Mouse (Mus musculus) large intestine, adult 2 months (tissue): ENCODE measurements around the gene Olfr312. TPM values are rescaled to one million over a fixed set of nuclear protein-coding genes. Genes with fewer than 3 reads are reported as not detected.
A peak's percentile ranks its signal among the peaks of the same experiment; 100 is the strongest.
"Not testable (repeated sequence)": the region's sequence is repeated elsewhere in the genome, so short reads cannot be mapped to it uniquely, and the experiment has no call there.

Experiments
- DNase-seq: peaks from one replicate; pipeline ENCODE4 v3.0.0-alpha.2; 2012; ENCODE audit warnings: low read depth, low spot score
- WGBS: fragments of 180-500 bp; shearing (Covaris S2); methylation state at CpG from one replicate; pipeline ENCODE4 v1.1.7; 2018; 5-methylcytosine and 5-hydroxymethylcytosine counted together
- polyA plus RNA-seq: library from polyadenylated mRNA; depleted of rRNA; stranded (reverse); fragments of >200 nt; gene quantifications from 2 replicates; pipeline ENCODE4 v1.2.3, GENCODE M21; 2012; rRNA removed

The Olfr312 gene
- polyA plus RNA-seq: not detected in 2 replicates

DNA sequence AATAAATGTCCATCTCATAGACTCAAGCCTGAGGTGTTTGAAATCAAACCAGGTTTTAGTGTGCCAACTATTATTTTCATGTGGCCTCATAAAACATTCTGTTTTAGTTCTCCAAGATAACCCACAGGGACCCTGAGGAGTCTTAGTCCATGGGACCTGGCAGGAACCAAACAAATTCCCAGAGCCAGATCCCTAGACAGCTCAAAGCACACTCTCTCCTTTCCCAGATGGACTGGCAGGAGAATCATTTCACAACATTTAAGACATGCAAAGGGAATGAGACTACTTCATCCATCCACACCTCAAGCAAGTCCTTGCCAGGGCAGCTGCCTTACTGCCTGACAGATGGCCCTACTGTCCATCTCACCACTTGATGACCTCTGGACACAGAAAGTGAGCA is at the start of gene Olfr312:
TSS of gene Olfr312 (plus strand) at position 301 of the 400 bp plus-strand sequence.
- not testable (repeated sequence) for DNase-seq

DNA sequence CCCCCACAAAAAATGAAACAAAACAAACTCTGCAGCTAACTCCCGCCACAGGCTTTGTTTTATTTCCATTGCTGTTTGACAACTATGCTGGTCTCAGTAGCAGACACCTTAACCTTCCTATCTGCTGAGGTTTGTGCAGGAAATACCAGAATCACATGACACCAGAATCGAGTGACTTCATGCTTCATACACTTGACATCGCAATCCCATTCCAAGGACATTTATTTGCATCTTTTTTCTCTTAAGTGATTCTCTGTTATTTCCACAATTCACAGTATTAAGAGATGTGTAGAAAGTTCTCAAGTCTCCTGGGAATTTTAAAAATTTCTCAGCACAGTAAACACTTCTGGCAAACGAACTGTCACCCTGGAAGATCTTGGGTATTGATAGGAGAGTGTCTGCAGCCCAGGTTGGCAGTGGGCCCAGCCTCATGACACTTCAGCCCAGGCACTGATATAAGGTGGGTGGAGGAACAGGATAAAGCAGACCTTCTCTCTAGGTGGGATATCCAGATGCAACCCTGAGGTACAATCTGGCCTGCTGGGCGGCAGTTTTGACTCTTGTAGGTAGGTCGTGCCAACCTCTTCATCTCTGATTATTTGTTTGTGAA is 46.5 kb upstream of the Olfr312 start, which contains the start of gene Olfr314:
TSS of gene Olfr314 (plus strand) at position 473 of the 610 bp plus-strand sequence.
- 58% methylated on average over 6 of the region's 6 CpGs for WGBS
- no peak for DNase-seq

DNA sequence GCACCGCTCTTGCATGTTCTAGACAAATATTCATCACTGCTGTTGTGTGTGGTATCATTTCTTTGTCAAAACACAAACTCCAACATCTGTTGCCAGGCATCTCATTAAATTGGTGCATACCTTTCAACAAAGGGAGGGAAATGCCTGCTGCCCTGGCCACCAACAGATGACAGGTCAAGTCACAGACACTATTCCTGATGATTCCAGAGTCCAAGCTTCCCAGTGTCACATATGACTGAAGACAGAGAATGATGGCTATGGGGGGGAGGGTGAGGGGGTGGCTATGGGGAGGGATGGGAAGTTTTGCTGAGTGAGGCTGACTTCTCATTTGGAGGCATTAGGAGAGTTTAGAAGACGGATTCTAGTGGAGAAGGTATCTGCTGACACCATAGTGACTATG is 44.9 kb upstream of the Olfr312 start:
- DNase-seq: no peak
- WGBS: 83% methylated on average over 2 of the region's 2 CpGs

DNA sequence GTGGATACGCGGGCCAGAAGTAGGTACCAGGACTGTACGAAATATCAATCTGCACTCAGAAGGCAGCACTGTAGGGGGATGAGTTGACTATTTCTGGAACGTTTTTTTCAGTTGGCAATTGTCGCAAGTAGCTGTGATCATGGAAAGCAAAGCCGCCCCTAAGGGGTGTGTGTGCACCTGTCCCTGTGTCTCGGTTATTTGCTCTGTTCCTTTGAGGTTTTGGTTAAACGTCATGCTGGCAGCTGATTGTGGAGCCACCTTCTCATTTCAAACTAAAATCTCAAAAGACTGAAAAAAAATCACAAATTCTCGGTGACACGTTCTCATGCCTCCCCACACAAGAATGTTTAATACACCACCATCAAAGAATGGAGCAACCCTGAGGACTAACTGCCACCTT is 41.4 kb upstream of the Olfr312 start:
- 79% methylated on average over 10 of the region's 10 CpGs for WGBS
- no peak for DNase-seq

DNA sequence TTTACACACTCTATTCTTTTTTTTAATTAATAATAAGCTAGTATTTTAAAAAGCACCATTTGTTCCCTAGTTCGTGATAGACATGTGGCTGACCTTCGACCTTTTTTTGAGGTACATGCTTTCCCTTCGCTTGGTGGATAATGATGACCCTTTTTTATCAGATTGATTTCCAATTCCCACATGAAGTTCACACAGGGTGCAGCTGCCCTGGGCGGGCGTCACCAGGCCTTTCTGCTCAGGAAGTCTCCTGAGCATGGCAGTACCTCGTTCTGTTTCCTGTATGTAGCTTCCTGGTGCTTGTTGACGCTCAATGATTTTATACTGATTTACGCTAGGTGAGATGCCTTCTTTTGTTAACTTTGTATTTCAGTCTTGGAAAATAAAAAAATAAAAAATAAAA is 40.7 kb upstream of the Olfr312 start:
- no peak for DNase-seq

DNA sequence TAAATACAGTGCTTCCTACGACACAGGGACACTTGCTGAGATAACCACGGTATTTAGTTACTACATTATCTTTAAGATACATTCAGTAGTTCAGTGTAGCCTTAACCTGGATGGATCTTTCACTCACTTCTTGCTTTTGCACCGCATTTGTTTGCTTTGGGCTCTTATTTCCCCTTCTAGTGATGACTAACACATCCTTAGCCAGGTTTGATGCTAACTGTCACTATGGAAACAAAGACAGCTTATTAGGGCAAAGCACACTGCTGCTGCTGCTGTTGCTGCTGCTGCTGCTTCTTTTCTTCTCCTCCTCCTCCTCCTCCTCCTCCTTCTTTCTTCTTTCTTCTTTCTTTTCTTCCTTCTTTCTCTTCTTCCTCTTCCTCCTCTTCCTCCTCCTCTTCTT is 39.5 kb upstream of the Olfr312 start:
- no peak for DNase-seq
- WGBS: 16% methylated on average over 3 of the region's 3 CpGs

More for the DNA sequence above, 40.7 kb upstream of the Olfr312 start:
- WGBS: 65% methylated on average over 8 of the region's 8 CpGs

DNA sequence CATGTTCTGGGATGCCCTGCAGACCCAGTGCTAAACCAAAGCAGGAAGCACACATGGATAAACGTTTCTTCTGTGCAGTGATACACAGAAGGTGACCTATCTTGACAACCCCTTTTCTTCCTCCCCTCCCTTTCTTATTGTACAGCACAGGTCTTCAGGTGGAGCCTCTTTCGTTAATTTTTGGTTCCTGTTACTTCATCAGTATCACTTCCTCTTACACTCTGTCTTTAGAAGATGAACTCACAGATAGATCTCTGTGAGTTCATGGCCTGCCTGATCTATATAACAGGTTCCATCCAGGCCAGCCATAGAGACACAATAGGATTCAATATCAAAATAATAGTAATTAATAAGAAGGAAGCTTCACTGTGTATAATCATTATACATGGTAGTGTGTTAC is 39.0 kb upstream of the Olfr312 start:
- 34% methylated on average over 2 of the region's 2 CpGs for WGBS
- DNase-seq: no peak

DNA sequence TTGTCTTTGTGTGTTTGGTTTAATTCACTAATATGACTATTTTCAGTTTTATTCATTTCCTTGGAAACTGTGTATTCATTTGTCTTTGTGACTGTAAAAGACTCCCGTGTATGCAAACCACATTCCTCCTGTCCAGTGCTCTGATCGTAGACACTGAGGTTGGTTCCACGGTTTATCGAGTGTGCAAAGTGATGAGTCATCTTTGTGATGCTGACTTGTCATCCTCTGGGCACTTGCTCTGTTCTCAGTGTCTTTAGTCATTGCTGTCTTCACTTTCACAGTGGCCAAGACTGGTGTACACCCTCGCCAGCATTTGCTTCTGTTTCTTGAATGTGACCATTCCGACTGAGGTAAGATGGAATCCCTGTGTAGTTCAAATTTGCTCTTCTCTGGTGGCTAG is 38.4 kb upstream of the Olfr312 start:
- DNase-seq: no peak
- 62% methylated on average over 6 of the region's 6 CpGs for WGBS

DNA sequence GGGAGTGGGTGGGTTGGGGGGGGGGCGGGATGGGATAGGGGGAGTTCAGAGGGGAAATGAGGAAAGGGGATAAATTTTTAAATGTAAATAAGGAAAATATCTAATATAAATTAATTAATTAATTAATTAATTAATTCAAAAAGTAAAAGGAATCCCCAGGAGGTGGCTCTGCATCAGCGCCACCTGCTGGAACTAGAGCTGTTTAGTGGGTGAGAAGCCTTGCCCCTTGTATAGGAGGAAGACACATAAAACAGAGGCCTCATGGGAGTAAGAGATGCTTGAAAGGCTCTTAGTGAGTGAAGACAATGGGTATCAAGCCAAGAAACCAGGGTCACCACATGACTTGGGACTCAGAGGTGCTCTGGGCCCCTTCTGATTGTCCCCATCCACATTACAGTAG is 33.2 kb upstream of the Olfr312 start:
- no peak for DNase-seq
- WGBS: 86% methylated on average over 2 of the region's 2 CpGs

DNA sequence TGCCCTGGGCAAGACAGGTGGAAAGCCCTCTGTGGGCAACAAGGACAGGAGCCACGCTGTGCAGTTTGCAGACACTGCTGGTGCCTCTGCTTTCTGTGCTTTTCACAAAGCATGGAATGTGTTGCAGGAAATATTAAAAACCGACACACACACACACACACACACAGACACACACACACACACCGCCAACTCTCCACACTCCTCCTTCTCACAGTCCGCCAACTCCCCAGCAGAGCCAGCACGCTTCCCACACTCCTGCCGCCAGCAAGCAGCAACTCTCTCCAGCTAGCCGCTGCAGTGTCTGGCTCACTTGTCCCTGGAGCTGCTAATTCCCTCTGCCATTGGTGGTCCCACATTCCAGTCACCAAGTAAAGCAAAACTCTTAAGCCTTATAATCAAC is 32.2 kb upstream of the Olfr312 start:
- DNase-seq: no peak
- 68% methylated on average over 7 of the region's 7 CpGs for WGBS

DNA sequence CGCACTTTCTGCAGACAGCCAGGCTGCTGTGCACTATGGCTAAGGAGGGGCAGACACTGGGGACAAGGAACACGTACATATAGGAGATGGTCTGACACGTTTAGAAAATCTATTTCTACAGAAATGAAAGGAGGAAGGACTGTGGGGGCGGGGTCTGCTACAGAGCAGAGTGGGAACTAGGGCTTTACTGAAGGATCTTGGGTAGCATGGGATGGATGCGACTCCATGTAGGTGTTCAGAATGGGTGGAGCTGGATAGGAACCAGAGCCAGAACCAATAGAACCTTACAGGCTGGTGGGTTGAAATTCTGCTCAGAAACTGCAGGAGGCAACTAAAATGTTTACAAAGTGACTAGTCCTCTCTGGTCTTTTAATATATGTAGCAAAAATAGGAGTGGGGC is 29.3 kb upstream of the Olfr312 start:
- 67% methylated on average over 5 of the region's 5 CpGs for WGBS
- no peak for DNase-seq

DNA sequence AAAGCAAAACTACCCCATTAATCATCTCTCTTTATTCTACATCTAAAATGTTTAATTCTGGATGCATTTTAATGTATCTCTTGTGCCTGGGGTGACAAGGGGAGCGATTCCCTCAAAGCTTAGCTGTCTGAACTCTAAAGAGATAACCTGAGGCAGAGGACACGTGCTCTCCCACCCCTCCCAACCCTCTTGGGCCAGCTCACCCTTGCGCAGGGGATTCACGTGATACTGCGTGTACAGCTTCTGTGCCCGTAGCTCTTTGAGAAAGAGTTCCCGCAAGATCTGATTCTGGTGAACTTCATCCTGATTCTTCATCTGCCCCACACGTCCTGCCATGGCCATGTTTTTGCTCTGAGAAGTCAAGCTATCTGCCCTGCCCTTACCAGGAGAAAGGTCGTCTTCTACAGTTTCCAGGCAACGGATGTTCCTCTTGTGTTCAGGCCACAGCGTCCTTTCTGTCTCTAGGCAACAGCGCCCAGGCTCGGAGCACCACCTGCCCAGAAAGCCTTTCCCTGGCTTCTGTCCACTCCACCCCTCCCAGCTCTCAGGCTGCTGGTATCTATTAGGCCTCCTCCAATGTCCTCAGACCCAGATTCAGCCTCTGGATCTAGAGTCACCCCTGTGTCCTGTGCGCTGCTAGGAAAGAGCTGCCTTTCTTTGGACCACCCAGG is 27.3 kb upstream of the Olfr312 start, which contains the start of gene Fam183b:
TSS of gene Fam183b (minus strand) at position 403 of the 671 bp plus-strand sequence.
- WGBS: 17% methylated on average over 14 of the region's 14 CpGs
- peak; percentile 8 for DNase-seq

DNA sequence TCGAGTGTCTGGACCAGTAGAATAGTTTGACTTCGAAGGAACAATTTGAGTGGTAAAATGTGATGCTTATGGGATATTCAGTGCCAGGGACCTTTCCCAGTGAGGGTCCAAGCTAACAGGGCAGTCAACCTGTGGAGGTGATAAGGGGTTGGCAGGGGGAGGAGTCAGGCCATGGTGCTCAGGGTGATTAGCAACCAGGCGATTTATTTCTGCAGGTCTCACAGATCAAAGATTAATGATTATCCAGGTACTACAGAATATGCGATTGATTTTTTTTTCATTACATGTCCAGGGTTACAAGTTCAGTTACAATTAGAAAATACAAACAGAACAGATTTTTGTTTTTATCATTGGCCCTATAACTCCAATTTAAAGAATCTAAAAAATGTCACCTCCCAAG is 25.2 kb upstream of the Olfr312 start:
- DNase-seq: no peak
- WGBS: 18% methylated on average over 4 of the region's 4 CpGs

DNA sequence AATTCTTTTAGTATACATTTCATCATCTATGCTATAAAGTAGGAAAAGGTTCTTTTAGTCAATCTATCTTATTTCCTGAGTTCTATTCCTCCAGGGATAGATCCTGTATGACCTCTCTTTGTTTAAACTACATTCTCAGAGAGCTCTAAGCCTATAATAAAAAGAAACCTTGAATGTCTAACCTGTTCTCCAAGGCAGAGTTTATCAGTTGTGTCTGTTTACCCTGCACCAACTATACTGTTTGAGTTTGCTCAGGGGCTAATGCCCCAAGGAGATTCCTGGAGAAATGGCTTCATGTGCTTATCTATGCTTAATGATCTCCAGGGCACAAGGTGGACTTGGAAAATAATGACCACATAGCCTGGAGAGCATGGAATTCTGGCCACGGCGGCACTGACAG is 24.6 kb upstream of the Olfr312 start:
- DNase-seq: no peak
- WGBS: 21% methylated on average over 2 of the region's 2 CpGs

DNA sequence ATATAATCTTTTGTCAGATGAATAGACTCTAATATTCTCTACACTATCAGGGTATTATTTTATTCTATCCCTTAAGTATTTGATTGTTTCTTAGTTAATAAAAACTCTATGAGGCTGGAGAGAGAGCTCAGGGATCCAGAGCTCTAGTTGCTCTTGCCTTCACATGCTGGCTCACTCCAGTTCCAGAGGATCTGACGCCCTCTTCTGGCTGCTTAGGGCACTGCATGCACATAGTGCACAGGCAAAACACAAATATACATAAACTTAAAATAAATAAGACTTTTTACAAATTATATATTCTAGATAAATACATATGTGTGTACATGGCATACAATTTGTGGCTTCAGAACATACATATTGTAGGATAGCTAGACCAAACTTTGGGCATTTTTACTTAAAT is 17.0 kb upstream of the Olfr312 start:
- DNase-seq: no peak
- WGBS: 10% methylated on average over 1 of the region's 1 CpGs

DNA sequence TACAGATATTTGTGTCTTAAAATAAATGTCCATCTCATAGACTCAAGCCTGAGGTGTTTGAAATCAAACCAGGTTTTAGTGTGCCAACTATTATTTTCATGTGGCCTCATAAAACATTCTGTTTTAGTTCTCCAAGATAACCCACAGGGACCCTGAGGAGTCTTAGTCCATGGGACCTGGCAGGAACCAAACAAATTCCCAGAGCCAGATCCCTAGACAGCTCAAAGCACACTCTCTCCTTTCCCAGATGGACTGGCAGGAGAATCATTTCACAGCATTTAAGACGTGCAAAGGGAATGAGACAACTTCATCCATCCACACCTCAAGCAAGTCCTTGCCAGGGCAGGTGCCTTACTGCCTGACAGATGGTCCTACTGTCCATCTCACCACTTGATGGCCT is 14.3 kb upstream of the Olfr312 start, which contains the start of gene Olfr313:
TSS of gene Olfr313 (plus strand) at position 301 of the 400 bp plus-strand sequence.
- 40% methylated on average over 1 of the region's 1 CpGs for WGBS
- DNase-seq: not testable (repeated sequence)

DNA sequence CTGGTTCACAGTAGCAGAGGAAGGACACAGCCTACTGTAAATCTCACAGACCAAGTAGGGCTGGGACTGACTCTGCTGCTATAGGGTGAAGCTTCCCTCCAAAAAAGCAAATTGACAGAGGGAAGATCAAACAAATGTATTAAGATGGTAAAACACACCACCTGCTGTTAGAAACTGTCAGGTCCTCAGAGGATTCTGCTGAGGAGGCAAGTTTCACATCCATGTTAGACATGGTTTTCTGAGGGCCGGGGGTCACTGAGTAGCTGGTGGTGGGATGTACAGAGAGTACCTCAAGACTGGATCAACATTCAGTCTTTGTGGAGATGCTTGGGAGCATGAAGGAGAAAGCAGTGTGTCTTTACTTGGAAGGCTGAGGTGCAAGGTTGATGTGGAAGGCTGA is 13.4 kb upstream of the Olfr312 start:
- 70% methylated on average over 1 of the region's 1 CpGs for WGBS
- DNase-seq: no peak

DNA sequence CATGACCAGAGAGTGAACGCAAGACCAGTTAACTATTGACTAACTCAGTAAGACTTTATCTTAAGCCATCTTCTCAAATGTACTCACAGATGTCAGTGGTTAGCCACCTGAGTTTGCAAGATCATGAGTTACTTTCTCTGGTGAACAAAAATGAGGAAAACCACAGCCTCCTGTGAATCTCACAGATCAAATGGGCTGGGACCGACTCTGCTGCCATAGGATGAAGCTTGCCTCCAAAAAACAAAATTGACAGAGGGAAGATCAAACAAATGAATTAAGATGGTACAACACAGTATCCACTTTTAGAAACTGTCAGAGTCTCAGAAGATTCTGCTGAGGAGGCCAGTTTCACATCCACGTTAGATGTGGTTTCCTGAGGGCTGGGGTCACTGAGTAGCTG is 727 bp downstream of the Olfr312 start:
- DNase-seq: no peak
- WGBS: 76% methylated on average over 3 of the region's 3 CpGs

DNA sequence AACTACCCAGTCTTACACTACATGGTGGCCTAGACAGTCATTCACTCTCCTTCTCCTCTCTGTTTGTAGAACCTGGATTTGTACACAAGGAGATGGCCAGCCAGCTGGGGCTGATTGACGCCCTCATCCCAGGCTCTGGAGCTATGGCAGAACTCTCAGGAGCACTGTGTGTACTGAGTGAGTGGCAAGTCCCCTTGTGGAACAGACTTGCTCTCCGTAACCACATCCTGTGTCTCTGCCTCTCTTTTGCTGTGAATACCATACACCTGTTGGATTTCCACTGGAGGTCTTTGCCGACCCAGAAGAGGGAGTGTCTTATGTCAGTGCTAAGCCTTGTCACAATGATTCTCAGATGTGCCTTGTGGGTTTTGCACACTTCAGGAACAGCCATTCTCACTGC is 3.5 kb downstream of the Olfr312 start:
- not testable (repeated sequence) for DNase-seq
- WGBS: 61% methylated on average over 3 of the region's 3 CpGs

DNA sequence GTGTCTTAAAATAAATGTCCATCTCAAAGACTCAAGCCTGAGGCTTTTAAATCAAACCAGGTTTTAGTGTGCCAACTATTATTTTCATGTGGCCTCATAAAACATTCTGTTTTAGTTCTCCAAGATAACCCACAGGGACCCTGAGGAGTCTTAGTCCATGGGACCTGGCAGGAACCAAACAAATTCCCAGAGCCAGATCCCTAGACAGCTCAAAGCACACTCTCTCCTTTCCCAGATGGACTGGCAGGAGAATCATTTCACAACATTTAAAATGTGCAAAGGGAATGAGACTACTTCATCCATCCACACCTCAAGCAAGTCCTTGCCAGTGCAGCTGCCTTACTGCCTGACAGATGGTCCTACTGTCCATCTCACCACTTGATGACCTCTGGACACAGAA is 9.9 kb downstream of the Olfr312 start, which contains the start of gene Olfr311:
TSS of gene Olfr311 (plus strand) at position 301 of the 400 bp plus-strand sequence.
- DNase-seq: not testable (repeated sequence)

DNA sequence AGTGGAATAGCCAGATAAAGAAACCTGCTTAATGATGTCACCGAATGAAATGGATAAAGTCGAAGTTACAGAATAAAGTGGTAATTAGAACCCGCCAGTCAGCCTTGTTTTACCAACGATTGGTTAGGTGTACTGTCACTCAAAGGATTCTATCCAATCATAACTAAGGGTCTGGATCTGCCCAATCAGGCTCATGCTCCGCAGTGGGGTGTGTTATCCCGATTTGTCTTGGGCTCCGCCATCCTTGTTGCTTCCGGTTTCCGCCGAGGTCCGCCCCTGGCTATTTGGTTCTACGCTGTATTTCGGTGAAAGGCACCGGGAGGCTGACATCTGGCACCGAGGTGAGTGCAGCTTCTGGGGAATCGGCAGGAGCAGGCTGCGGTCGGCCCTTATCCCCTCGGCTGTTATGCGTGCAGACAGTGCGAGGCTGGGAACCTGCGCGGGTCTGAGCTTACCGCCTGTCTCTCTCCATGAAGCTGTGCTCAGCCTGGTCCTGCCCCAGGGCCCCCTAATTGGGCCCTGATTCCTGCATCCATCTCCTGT is 18.0 kb downstream of the Olfr312 start, which contains the start of gene Gm12258:
TSS of gene Gm12258 (plus strand) at position 240 of the 543 bp plus-strand sequence.
- under 1% methylated on average over 24 of the region's 24 CpGs for WGBS
- peak; percentile 98 for DNase-seq
